Mouse (Mus musculus) CH12.LX (cell line): ENCODE data around the gene Neurl4. TPM values are rescaled to one million over a fixed set of nuclear protein-coding genes. Genes with fewer than 3 reads are reported as not detected.
A peak's percentile ranks its signal among the peaks of the same experiment; 100 is the strongest.

Source experiments
- DNase-seq: peaks from one replicate; pipeline ENCODE4 v3.0.0-alpha.2; 2013; ENCODE audit errors: extremely low read depth
- H3K27ac ChIP-seq: 2 replicates; pipeline ENCODE4 v1.5.1; 2012; ENCODE audit warnings: low read depth, mild to moderate bottlenecking, control low read depth, moderate library complexity; ENCODE audit not compliant: insufficient read depth
- H3K27me3 ChIP-seq: replicated peaks from 2 replicates; pipeline ENCODE3; 2012; ENCODE audit warnings: inconsistent platforms
- H3K36me3 ChIP-seq, 2 experiments: replicated peaks in 1 of 2; 2 replicates each; pipeline versions ENCODE3 to v1.6.1; 2012; ENCODE audit warnings: inconsistent platforms in 1 of 2, low read length in 1 of 2, mild to moderate bottlenecking in 1 of 2, mixed read lengths in 1 of 2, moderate library complexity in 1 of 2; ENCODE audit not compliant: control insufficient read depth in 1 of 2, insufficient read depth in 1 of 2
- H3K4me1 ChIP-seq, 2 experiments: 2 replicates each; pipeline ENCODE4 v1.6.1; 2012; ENCODE audit warnings: inconsistent platforms in 1 of 2, moderate library complexity in 1 of 2; ENCODE audit not compliant: insufficient read depth in 2 of 2, control insufficient read depth in 1 of 2
- H3K4me2 ChIP-seq: 2 replicates; pipeline ENCODE4 v1.6.1; 2012; ENCODE audit warnings: low read depth, mild to moderate bottlenecking, control low read depth; ENCODE audit not compliant: poor library complexity, insufficient read depth, severe bottlenecking
- H3K4me3 ChIP-seq, 3 experiments: fragments of 150-350 bp in 1 of 3; sonication (generic) in 1 of 3; replicated peaks in 1 of 3; 2 replicates each; pipeline versions ENCODE3 to v1.5.1; 2011 to 2012; ENCODE audit warnings: low read depth in 2 of 3, low read length in 2 of 3, mild to moderate bottlenecking in 2 of 3, moderate library complexity in 2 of 3, control low read depth in 1 of 3, improper control_type of control experiment in 1 of 3, inconsistent platforms in 1 of 3, mixed read lengths in 1 of 3; ENCODE audit not compliant: poor library complexity in 1 of 3
- H3K79me2 ChIP-seq: replicated peaks from 2 replicates; pipeline ENCODE4 v1.6.1; 2012; ENCODE audit warnings: mild to moderate bottlenecking, moderate library complexity; ENCODE audit not compliant: control insufficient read depth, poor library complexity, insufficient read depth, severe bottlenecking; ENCODE audit errors: extremely low read depth
- H3K9ac ChIP-seq: 2 replicates; pipeline ENCODE4 v1.6.1; 2012; ENCODE audit warnings: low read depth, mild to moderate bottlenecking, control low read depth, moderate library complexity; ENCODE audit not compliant: insufficient read depth
- H3K9me3 ChIP-seq: replicated peaks from 2 replicates; pipeline ENCODE3; 2012; ENCODE audit warnings: low read length, inconsistent platforms, mixed read lengths
- BHLHE40 ChIP-seq: IDR thresholded peaks from 2 replicates; pipeline ENCODE4 v1.6.1; 2011; ENCODE audit warnings: mild to moderate bottlenecking, low read depth, low read length, improper control_type of control experiment
- CHD2 ChIP-seq: IDR thresholded peaks from 2 replicates; pipeline ENCODE4 v1.6.1; 2011; ENCODE audit warnings: low read length, improper control_type of control experiment
- CTCF ChIP-seq, 2 experiments: IDR thresholded peaks in 1 of 2; conservative IDR thresholded peaks in 1 of 2; 2 replicates each; pipeline ENCODE4 v1.5.1; 2011 to 2012; ENCODE audit warnings: low read depth in 2 of 2, low read length in 2 of 2, improper control_type of control experiment in 1 of 2, inconsistent platforms in 1 of 2, mild to moderate bottlenecking in 1 of 2, moderate library complexity in 1 of 2
- E2F4 ChIP-seq: IDR thresholded peaks from 2 replicates; pipeline ENCODE4 v1.6.1; 2011; ENCODE audit warnings: low read depth, low read length, improper control_type of control experiment; ENCODE audit not compliant: insufficient replicate concordance
- ELF1 ChIP-seq: IDR thresholded peaks from 2 replicates; pipeline ENCODE4 v1.6.1; 2014; ENCODE audit warnings: low read depth, mild to moderate bottlenecking, inconsistent platforms, low read length, improper control_type of control experiment
- EP300 ChIP-seq: IDR thresholded peaks from 2 replicates; pipeline ENCODE4 v1.6.1; 2011; ENCODE audit warnings: low read length, improper control_type of control experiment
- ETS1 ChIP-seq: conservative IDR thresholded peaks from 2 replicates; pipeline ENCODE4 v1.6.1; 2012; ENCODE audit warnings: low read depth, mild to moderate bottlenecking, inconsistent platforms, low read length, improper control_type of control experiment, moderate library complexity
- HCFC1 ChIP-seq: IDR thresholded peaks from 2 replicates; pipeline ENCODE4 v1.6.1; 2012; ENCODE audit warnings: low read depth, mild to moderate bottlenecking, inconsistent platforms, low read length, improper control_type of control experiment
- IRF4 ChIP-seq: IDR thresholded peaks from 2 replicates; pipeline ENCODE4 v1.6.1; 2014; ENCODE audit warnings: low read depth, mild to moderate bottlenecking, inconsistent platforms, low read length, improper control_type of control experiment
- JUN ChIP-seq: IDR thresholded peaks from 2 replicates; pipeline ENCODE4 v1.6.1; 2011; ENCODE audit warnings: low read depth, mild to moderate bottlenecking, low read length, improper control_type of control experiment, moderate library complexity; ENCODE audit not compliant: insufficient read depth
- KAT2A ChIP-seq: IDR thresholded peaks from 2 replicates; pipeline ENCODE4 v1.6.1; 2012; ENCODE audit warnings: low read length, improper control_type of control experiment, inconsistent platforms; ENCODE audit not compliant: insufficient replicate concordance
- MAX ChIP-seq: IDR thresholded peaks from 2 replicates; pipeline ENCODE4 v1.6.1; 2011; ENCODE audit warnings: low read length, improper control_type of control experiment
- MAZ ChIP-seq: IDR thresholded peaks from 2 replicates; pipeline ENCODE4 v1.6.1; 2012; ENCODE audit warnings: low read depth, mild to moderate bottlenecking, inconsistent platforms, low read length, improper control_type of control experiment, moderate library complexity
- MXI1 ChIP-seq: IDR thresholded peaks from 2 replicates; pipeline ENCODE4 v1.6.1; 2011; ENCODE audit warnings: mild to moderate bottlenecking, low read depth, low read length, improper control_type of control experiment
- NELFE ChIP-seq: IDR thresholded peaks from 2 replicates; pipeline ENCODE4 v1.6.1; 2011; ENCODE audit warnings: low read depth, low read length, improper control_type of control experiment
- PAX5 ChIP-seq: IDR thresholded peaks from 2 replicates; pipeline ENCODE4 v1.6.1; 2012; ENCODE audit warnings: low read length, inconsistent platforms, mixed read lengths
- POLR2A ChIP-seq: IDR thresholded peaks from 2 replicates; pipeline ENCODE4 v1.6.1; 2011; ENCODE audit warnings: low read depth, mild to moderate bottlenecking, improper control_type of control experiment, low read length
- SIN3A ChIP-seq: IDR thresholded peaks from 2 replicates; pipeline ENCODE4 v1.6.1; 2012; ENCODE audit warnings: low read length, improper control_type of control experiment, inconsistent platforms
- SMC3 ChIP-seq: IDR thresholded peaks from 2 replicates; pipeline ENCODE4 v1.6.1; 2011; ENCODE audit warnings: low read depth, low read length, improper control_type of control experiment
- TBP ChIP-seq: conservative IDR thresholded peaks from 2 replicates; pipeline ENCODE4 v1.6.1; 2011; ENCODE audit warnings: low read depth, low read length, improper control_type of control experiment
- TCF12 ChIP-seq: IDR thresholded peaks from 2 replicates; pipeline ENCODE4 v1.6.1; 2014; ENCODE audit warnings: low read depth, mild to moderate bottlenecking, inconsistent platforms, low read length, improper control_type of control experiment
- UBTF ChIP-seq: IDR thresholded peaks from 2 replicates; pipeline ENCODE4 v1.6.1; 2012; ENCODE audit warnings: low read depth, mild to moderate bottlenecking, inconsistent platforms, low read length, improper control_type of control experiment, moderate library complexity
- USF1 ChIP-seq: IDR thresholded peaks from 2 replicates; pipeline ENCODE4 v1.6.1; 2014; ENCODE audit warnings: low read depth, mild to moderate bottlenecking, inconsistent platforms, low read length, improper control_type of control experiment
- ZC3H11A ChIP-seq: IDR thresholded peaks from 2 replicates; pipeline ENCODE4 v1.6.1; 2012; ENCODE audit warnings: low read depth, mild to moderate bottlenecking, inconsistent platforms, low read length, improper control_type of control experiment
- ZMIZ1 ChIP-seq: IDR thresholded peaks from 2 replicates; pipeline ENCODE4 v1.6.1; 2012; ENCODE audit warnings: low read depth, mild to moderate bottlenecking, inconsistent platforms, low read length, improper control_type of control experiment
- ZNF384 ChIP-seq: IDR thresholded peaks from 2 replicates; pipeline ENCODE4 v1.6.1; 2012; ENCODE audit warnings: low read depth, low read length, improper control_type of control experiment, inconsistent platforms
- dilution Hi-C: fragments of 300-500 bp; cut with MboI; formaldehyde crosslinking; loops from 2 replicates; pipeline ENCODE4 v1.14.3; 2020; ENCODE audit warnings: low sequenced_read_pairs; ENCODE audit not compliant: extremely low pct_unique_long_range_greater_than_20kb, extremely low pct_ligation_motif_present
- in situ Hi-C: fragments of 300-500 bp; cut with MboI; formaldehyde crosslinking; loops from 3 replicates; pipeline ENCODE4 v1.14.3; 2019; ENCODE audit warnings: low sequenced_read_pairs, low pct_ligation_motif_present, low pct_unique_long_range_greater_than_20kb, mixed read lengths
- polyA plus RNA-seq: library from polyadenylated mRNA; unstranded; fragments of >175 nt; gene quantifications from 2 replicates; pipeline ENCODE4 v1.2.1, GENCODE M21; 2012; ENCODE audit warnings: low read depth; ENCODE audit not compliant: insufficient read length
- total RNA-seq, 2 experiments: library from RNA; depleted of rRNA; stranded (reverse); fragments of 300-350 nt in 1 of 2; fragments of >200 nt in 1 of 2; gene quantifications; 2 replicates each; pipeline ENCODE4 v1.2.3; 2012 to 2014

The Neurl4 gene
- total and polyA plus RNA-seq, 3 experiments = 21.4 to 51.0 (median 40.1) TPM

DNA sequence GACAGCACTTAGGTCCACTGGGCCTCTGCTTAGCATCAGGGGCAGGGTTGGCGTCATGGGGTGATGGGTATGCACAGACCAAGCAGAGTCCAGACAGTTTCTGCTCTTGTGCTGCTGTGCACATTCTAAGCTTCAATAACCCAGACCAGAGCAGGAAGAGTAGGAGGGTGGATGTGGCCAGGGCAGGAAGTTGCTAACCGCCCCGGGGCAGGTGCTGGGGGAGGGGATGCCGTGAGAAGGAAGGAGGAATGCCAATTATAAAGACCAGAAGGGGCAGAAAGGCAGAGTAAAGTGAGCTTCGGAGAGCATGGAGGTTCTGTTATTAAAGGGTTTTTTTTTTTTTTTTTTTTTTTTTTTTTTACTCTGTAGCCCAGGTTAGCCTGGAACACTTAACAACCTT lies 6.2 kb upstream of the Neurl4 start:
- Histone ChIP-seq H3K4me3 (peak overlapping the region; percentile 53 to 65 (median 63)), H3K4me2 (peak overlapping the region; percentile 46), H3K4me1 (peaks cover 5 to 30% of the 10 kb centered on the region in 2 experiments; a peak in 3 of 4 replicates), H3K79me2 (no peaks in the 10 kb centered on the region), H3K27me3 (no peaks in the 10 kb centered on the region)
- in situ Hi-C loops = no loop called here
- 0 out of 2 replicates have a peak, but pooled peaks have one; percentile 9 for TF ChIP-seq HCFC1
- peak; percentile 85; the same call in 1 of the 2 replicates for TF ChIP-seq CHD2
- 0 out of 2 replicates have a peak, but pooled peaks have one; percentile 12 for TF ChIP-seq MAX
- TF ChIP-seq PAX5 = no peak
- TF ChIP-seq KAT2A = no peak
- no peak for TF ChIP-seq JUN
- peak; percentile 65; the same call in 1 of the 2 replicates for TF ChIP-seq TBP
- peak; percentile 82 for TF ChIP-seq ZNF384
- no peak for TF ChIP-seq EP300
- peak; percentile 42; the same call in 1 of the 2 replicates for TF ChIP-seq BHLHE40
- no peak for TF ChIP-seq TCF12
- TF ChIP-seq POLR2A = peak; percentile 51
- TF ChIP-seq ELF1 = peak; percentile 77
- peak; percentile 51; the same call in 1 of the 2 replicates for TF ChIP-seq SIN3A
- TF ChIP-seq E2F4 = no peak
- TF ChIP-seq MXI1 = no peak; the same call in 1 of the 2 replicates
- TF ChIP-seq, all 38 proteins: peak for 9
- Histone ChIP-seq H3K36me3 (peaks cover 3 to 31% of the 10 kb centered on the region in 2 experiments), H3K9ac (peak overlapping the region; percentile 74), H3K9me3 (no peaks in the 10 kb centered on the region), H3K27ac (peak overlapping the region; percentile 37)
- peak; percentile 84 for DNase-seq
- dilution Hi-C loops = no loop called here

DNA sequence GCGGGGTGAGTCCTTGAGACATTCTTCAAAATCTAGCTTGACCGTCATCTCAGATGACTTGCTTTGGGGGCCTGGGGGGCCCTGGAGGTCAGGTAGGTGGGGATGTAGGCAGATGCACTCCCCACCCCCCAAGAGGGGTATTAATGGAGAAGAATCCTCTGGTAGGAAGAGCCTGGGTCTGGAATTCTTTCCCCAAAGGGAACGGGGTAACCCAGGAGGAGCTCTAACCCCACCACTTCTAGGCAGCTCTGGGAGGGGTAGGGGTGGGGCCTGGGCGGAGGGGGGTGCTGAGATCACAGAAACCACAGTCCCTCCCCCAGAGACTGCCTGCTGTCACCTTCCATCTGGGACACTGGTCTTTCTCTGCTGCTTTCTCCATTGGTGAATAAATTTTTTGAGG lies 5.6 kb upstream of the Neurl4 start, which contains the start of gene Acap1:
Gene Acap1, minus strand, starts transcription at position 249 of the 400 bp plus-strand sequence.
- peak; percentile 85 for DNase-seq
- Histone ChIP-seq H3K9ac (peak within 1 kb of the TSS; percentile 74), H3K27ac (peak within 1 kb of the TSS; percentile 37), H3K36me3 (peaks cover 3 to 24% of the 10 kb centered on the region in 2 experiments), H3K4me3 (peak within 1 kb of the TSS; percentile 53 to 65 (median 63)), H3K4me1 (peaks cover 5 to 31% of the 10 kb centered on the region in 2 experiments; a peak in 3 of 4 replicates), H3K27me3 (no peaks in the 10 kb centered on the region), H3K4me2 (peak within 1 kb of the TSS; percentile 46), H3K79me2 (no peaks in the 10 kb centered on the region), H3K9me3 (no peaks in the 10 kb centered on the region)
- TF ChIP-seq CTCF (conservative IDR thresholded peaks at IDR 0.05 in 1 of 2, IDR thresholded peaks at IDR 0.05 in 1 of 2; ENCODE audit: low read depth in 2 of 2, low read length in 2 of 2) = no peak
- no peak for TF ChIP-seq MXI1
- no peak for TF ChIP-seq IRF4
- TF ChIP-seq ZMIZ1 = 0 out of 2 replicates have a peak, but pooled peaks have one; percentile 56
- TF ChIP-seq TBP = 0 out of 2 replicates have a peak, but pooled peaks have one; percentile 32
- no peak for TF ChIP-seq SMC3
- TF ChIP-seq KAT2A = no peak
- no peak for TF ChIP-seq ETS1
- TF ChIP-seq UBTF = no peak
- TF ChIP-seq CHD2 = no peak
- TF ChIP-seq ZC3H11A = no peak
- TF ChIP-seq SIN3A = peak; percentile 24; the same call in 1 of the 2 replicates
- TF ChIP-seq BHLHE40 = no peak
- TF ChIP-seq ELF1 = no peak
- TF ChIP-seq MAZ = peak; percentile 81
- no peak; the same call in 1 of the 2 replicates for TF ChIP-seq NELFE
- no peak for TF ChIP-seq USF1
- no peak for TF ChIP-seq HCFC1
- TF ChIP-seq JUN = no peak
- dilution Hi-C loops (no loop called here), in situ Hi-C loops (no loop called here)
